In the genomic region with DNA sequence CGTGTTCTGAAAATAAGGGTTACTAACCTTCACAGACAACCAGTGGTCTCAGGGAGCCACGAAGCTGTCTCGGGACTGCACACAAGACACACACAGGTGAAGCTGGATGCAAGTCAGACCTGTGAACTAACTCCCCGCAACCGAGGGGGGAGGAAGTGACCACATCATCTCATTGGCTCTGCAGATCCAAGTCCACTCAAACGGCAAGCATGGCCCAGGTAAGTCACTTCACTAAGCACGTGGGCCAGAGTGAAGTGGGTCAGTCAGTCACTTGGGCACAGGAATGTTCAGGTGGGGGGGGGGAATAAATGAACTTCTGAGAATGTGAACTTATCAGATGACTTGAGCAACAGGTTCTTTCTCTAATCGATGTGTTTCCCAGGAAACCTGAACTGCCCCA, we compare ENCODE assay signal across 22 mouse cellular contexts. TPM values are rescaled to one million over a fixed set of nuclear protein-coding genes. Genes with fewer than 3 reads are reported as not detected.
"Had no signal": no experiment of that assay in that cellular context is flagged by ENCODE, and none has a peak within 500 bp of the region (broad histone marks: within the 10 kb centered on the region; RNA-seq: fewer than 3 reads in every experiment).

No protein-coding gene starts in this region.

- H3K9ac ChIP-seq: neural tube, embryonic 15.5 days; stomach, embryonic 15.5 days had no signal

- H3K36me3 ChIP-seq: neural tube, embryonic 15.5 days; stomach, embryonic 15.5 days had no signal

- H3K27ac ChIP-seq: neural tube, embryonic 15.5 days; stomach, embryonic 15.5 days; stomach, postnatal 0 days had no signal

- DNase-seq: retina, postnatal 1 day; right cerebral cortex, adult 18-20 months; right cerebral cortex, postnatal 14 days; right cerebral cortex, postnatal 25 days; right cerebral cortex, postnatal 4 days; spleen, adult 18-20 months; thymus, adult 18-20 months; thymus, adult 2 months; thymus, postnatal 14 days; thymus, postnatal 25 days; thymus, postnatal 36 days; thymus, postnatal 4 days had no signal

- H3K9me3 ChIP-seq: neural tube, embryonic 15.5 days; stomach, embryonic 15.5 days had no signal

- H3K4me3 ChIP-seq: neural tube, embryonic 15.5 days; stomach, embryonic 15.5 days had no signal

- H3K4me2 ChIP-seq: neural tube, embryonic 15.5 days; stomach, embryonic 15.5 days had no signal

RNA-seq across cellular contexts. Expression of gene Sox1, which starts 30.8 kb away (rescaled TPM):
- total RNA-seq: neutrophil, adult 5-6 weeks had no signal
- polyA plus RNA-seq: small intestine, adult 2 months; spleen, adult 2 months; stomach, embryonic 14.5 days; stomach, embryonic 15.5 days; stomach, embryonic 16.5 days; stomach, postnatal 0 days; thymus, adult 2 months; thymus, postnatal 0 days; urinary bladder, adult 2 months had no signal
